Mouse (Mus musculus): ENCODE data around the gene Tmem199. TPM values are rescaled to one million over a fixed set of nuclear protein-coding genes. Genes with fewer than 3 reads are reported as not detected.

Tmem199 gene
- polyA plus RNA-seq (2015; fragmentation: Nextera tagmentation; extraction: Ambion mirVana): 45.9 and 48.7 TPM in 2 replicates

GRCm38 (mm10) chr11:78512025-78512957 lies at the start of gene Tmem199, which contains the start of gene Poldip2:
TSS of gene Tmem199 (minus strand) at chr11:78512172.
TSS of gene Poldip2 (plus strand) at chr11:78512193.
- WGBS: under 1% methylated on average over 67 of the region's 67 CpGs

GRCm38 (mm10) chr11:78560447-78560846 lies 48.5 kb upstream of the Tmem199 start:
- 15% methylated on average over 4 of the region's 4 CpGs for WGBS
- no peaks in the 10 kb centered on the region for H3K27me3 ChIP-seq
- no peaks in the 10 kb centered on the region for H3K9me3 ChIP-seq
- H3K4me1 ChIP-seq: peaks cover 4% of the 10 kb centered on the region; the same call in 1 of the 2 replicates
- peak; percentile 32; the same call in 1 of the 2 replicates for ATAC-seq (ENCODE audit: low FRiP score, low read depth)
- no peak overlapping the region for H3K9ac ChIP-seq
- no peak overlapping the region for H3K4me3 ChIP-seq
- H3K4me2 ChIP-seq (replicated peaks): no peak overlapping the region
- peaks cover 2% of the 10 kb centered on the region for H3K36me3 ChIP-seq
- no peak overlapping the region for H3K27ac ChIP-seq

More at GRCm38 (mm10) chr11:78512025-78512957, at the start of gene Tmem199, which contains the start of gene Poldip2:
- Histone ChIP-seq H3K27ac (peak within 1 kb of the TSS; percentile 79), H3K4me3 (peak within 1 kb of the TSS; percentile 92), H3K36me3 (peaks cover 54% of the 10 kb centered on the region), H3K4me2 (replicated peaks) (peak within 1 kb of the TSS; percentile 89), H3K27me3 (no peaks in the 10 kb centered on the region), H3K9ac (peak within 1 kb of the TSS; percentile 98), H3K9me3 (no peaks in the 10 kb centered on the region), H3K4me1 (peaks cover 16% of the 10 kb centered on the region)
- peak; percentile 96 for ATAC-seq (ENCODE audit: low FRiP score, low read depth)

GRCm38 (mm10) chr11:78557241-78557640 lies 45.3 kb upstream of the Tmem199 start:
- H3K4me3 ChIP-seq: no peak overlapping the region
- H3K4me2 ChIP-seq (replicated peaks): no peak overlapping the region
- H3K4me1 ChIP-seq: peaks cover 4% of the 10 kb centered on the region; the same call in 1 of the 2 replicates
- H3K36me3 ChIP-seq: no peaks in the 10 kb centered on the region
- H3K9ac ChIP-seq: peak overlapping the region; percentile 19; the same call in 1 of the 2 replicates
- H3K27me3 ChIP-seq: no peaks in the 10 kb centered on the region
- 56% methylated on average over 8 of the region's 8 CpGs for WGBS
- H3K27ac ChIP-seq: peak overlapping the region; percentile 3; the same call in 1 of the 2 replicates
- ATAC-seq (ENCODE audit: low FRiP score, low read depth): no peak
- H3K9me3 ChIP-seq: 0 out of 2 replicates have a peak, but pooled peaks cover 5% of the 10 kb centered on the region

- 88% methylated on average over 4 of the region's 4 CpGs for WGBS
- no peak overlapping the region for H3K9ac ChIP-seq
- no peak for ATAC-seq (ENCODE audit: low FRiP score, low read depth)
- H3K4me3 ChIP-seq: no peak overlapping the region
- peaks cover 6% of the 10 kb centered on the region; the same call in 1 of the 2 replicates for H3K4me1 ChIP-seq
- H3K27me3 ChIP-seq: no peaks in the 10 kb centered on the region
- 0 out of 2 replicates have a peak, but pooled peaks cover 5% of the 10 kb centered on the region for H3K9me3 ChIP-seq
- no peaks in the 10 kb centered on the region for H3K36me3 ChIP-seq
- H3K27ac ChIP-seq: no peak overlapping the region
- H3K4me2 ChIP-seq (replicated peaks): no peak overlapping the region
Measured at GRCm38 (mm10) chr11:78556070-78556469, 44.1 kb upstream of the Tmem199 start.

- Histone ChIP-seq H3K9ac (no peak overlapping the region), H3K27ac (no peak overlapping the region), H3K4me3 (no peak overlapping the region), H3K4me1 (peaks cover 7% of the 10 kb centered on the region; the same call in 1 of the 2 replicates), H3K27me3 (no peaks in the 10 kb centered on the region), H3K9me3 (0 out of 2 replicates have a peak, but pooled peaks cover 5% of the 10 kb centered on the region), H3K4me2 (replicated peaks) (no peak overlapping the region), H3K36me3 (no peaks in the 10 kb centered on the region)
- 78% methylated on average over 3 of the region's 3 CpGs for WGBS
- no peak for ATAC-seq (ENCODE audit: low FRiP score, low read depth)
Measured at GRCm38 (mm10) chr11:78555623-78556022, 43.7 kb upstream of the Tmem199 start.

GRCm38 (mm10) chr11:78551059-78551398 lies 39.1 kb upstream of the Tmem199 start:
- Histone ChIP-seq H3K36me3 (no peaks in the 10 kb centered on the region), H3K9ac (peak overlapping the region; percentile 69), H3K9me3 (0 out of 2 replicates have a peak, but pooled peaks cover 5% of the 10 kb centered on the region), H3K27ac (peak overlapping the region; percentile 87; the same call in 1 of the 2 replicates), H3K4me3 (peak overlapping the region; percentile 73), H3K4me2 (replicated peaks) (peak overlapping the region; percentile 75), H3K4me1 (peaks cover 24% of the 10 kb centered on the region), H3K27me3 (no peaks in the 10 kb centered on the region)
- ATAC-seq (ENCODE audit: low FRiP score, low read depth): peak; percentile 49
- 32% methylated on average over 6 of the region's 6 CpGs for WGBS

- ATAC-seq (ENCODE audit: low FRiP score, low read depth): peak; percentile 100
- under 1% methylated on average over 60 of the region's 60 CpGs for WGBS
- H3K9me3 ChIP-seq: 0 out of 2 replicates have a peak, but pooled peaks cover 5% of the 10 kb centered on the region
Measured at GRCm38 (mm10) chr11:78550168-78551058, 38.4 kb upstream of the Tmem199 start, which contains the start of gene Tmem97. TSS of gene Tmem97 (minus strand) at chr11:78550777.

GRCm38 (mm10) chr11:78549491-78549987 lies 37.6 kb upstream of the Tmem199 start:
- Histone ChIP-seq H3K9me3 (0 out of 2 replicates have a peak, but pooled peaks cover 5% of the 10 kb centered on the region), H3K9ac (peak overlapping the region; percentile 74), H3K27ac (peak overlapping the region; percentile 84; the same call in 1 of the 2 replicates), H3K4me2 (replicated peaks) (peak overlapping the region; percentile 75), H3K27me3 (no peaks in the 10 kb centered on the region), H3K4me1 (peaks cover 24% of the 10 kb centered on the region), H3K4me3 (peak overlapping the region; percentile 73), H3K36me3 (peaks cover 12% of the 10 kb centered on the region)
- ATAC-seq (ENCODE audit: low FRiP score, low read depth): no peak
- 4% methylated on average over 5 of the region's 5 CpGs for WGBS

More at GRCm38 (mm10) chr11:78550168-78551058, 38.4 kb upstream of the Tmem199 start, which contains the start of gene Tmem97:
- Histone ChIP-seq H3K9ac (peak within 1 kb of the TSS; percentile 74), H3K4me3 (peak within 1 kb of the TSS; percentile 73), H3K36me3 (peaks cover 3% of the 10 kb centered on the region), H3K27me3 (no peaks in the 10 kb centered on the region), H3K27ac (peak within 1 kb of the TSS; percentile 87), H3K4me1 (peaks cover 24% of the 10 kb centered on the region), H3K4me2 (replicated peaks) (peak within 1 kb of the TSS; percentile 75)

- H3K4me2 ChIP-seq (replicated peaks): no peak overlapping the region; the same call in 1 of the 2 replicates
- no peaks in the 10 kb centered on the region for H3K27me3 ChIP-seq
- no peak overlapping the region for H3K9ac ChIP-seq
- no peak for ATAC-seq (ENCODE audit: low FRiP score, low read depth)
- H3K4me1 ChIP-seq: peaks cover 24% of the 10 kb centered on the region
- H3K9me3 ChIP-seq: no peaks in the 10 kb centered on the region
- H3K4me3 ChIP-seq: no peak overlapping the region
- no peak overlapping the region for H3K27ac ChIP-seq
- H3K36me3 ChIP-seq: peaks cover 26% of the 10 kb centered on the region
- 81% methylated on average over 2 of the region's 2 CpGs for WGBS
Measured at GRCm38 (mm10) chr11:78547718-78548460, 35.9 kb upstream of the Tmem199 start.

- no peaks in the 10 kb centered on the region for H3K9me3 ChIP-seq
- no peak overlapping the region for H3K4me2 ChIP-seq (replicated peaks)
- no peak for ATAC-seq (ENCODE audit: low FRiP score, low read depth)
- peaks cover 21% of the 10 kb centered on the region for H3K4me1 ChIP-seq
- no peak overlapping the region for H3K9ac ChIP-seq
- no peaks in the 10 kb centered on the region for H3K27me3 ChIP-seq
- no peak overlapping the region for H3K4me3 ChIP-seq
- H3K36me3 ChIP-seq: peaks cover 50% of the 10 kb centered on the region
- no peak overlapping the region for H3K27ac ChIP-seq
- 67% methylated on average over 8 of the region's 8 CpGs for WGBS
Measured at GRCm38 (mm10) chr11:78545181-78545580, 33.2 kb upstream of the Tmem199 start.

Data from limb, embryonic 13.5 days (tissue).